Mouse (Mus musculus) gastrocnemius, adult 8-10 months (tissue): Measurements from ENCODE around the gene Trub1. TPM values are rescaled to one million over a fixed set of nuclear protein-coding genes. Genes with fewer than 3 reads are reported as not detected.

Experiments
- DNase-seq, 2 experiments: peaks; one replicate each; pipeline ENCODE4 v3.0.0; 2022; ENCODE audit warnings: low spot score in 2 of 2
- total RNA-seq, 4 experiments: library from RNA; stranded (reverse); gene quantifications; 2 replicates each; pipeline ENCODE4 v1.2.4; 2022

Gene Trub1
- 1 to 10 TPM; 2.6 to 4.7 (median 4.0) TPM for total RNA-seq

DNA sequence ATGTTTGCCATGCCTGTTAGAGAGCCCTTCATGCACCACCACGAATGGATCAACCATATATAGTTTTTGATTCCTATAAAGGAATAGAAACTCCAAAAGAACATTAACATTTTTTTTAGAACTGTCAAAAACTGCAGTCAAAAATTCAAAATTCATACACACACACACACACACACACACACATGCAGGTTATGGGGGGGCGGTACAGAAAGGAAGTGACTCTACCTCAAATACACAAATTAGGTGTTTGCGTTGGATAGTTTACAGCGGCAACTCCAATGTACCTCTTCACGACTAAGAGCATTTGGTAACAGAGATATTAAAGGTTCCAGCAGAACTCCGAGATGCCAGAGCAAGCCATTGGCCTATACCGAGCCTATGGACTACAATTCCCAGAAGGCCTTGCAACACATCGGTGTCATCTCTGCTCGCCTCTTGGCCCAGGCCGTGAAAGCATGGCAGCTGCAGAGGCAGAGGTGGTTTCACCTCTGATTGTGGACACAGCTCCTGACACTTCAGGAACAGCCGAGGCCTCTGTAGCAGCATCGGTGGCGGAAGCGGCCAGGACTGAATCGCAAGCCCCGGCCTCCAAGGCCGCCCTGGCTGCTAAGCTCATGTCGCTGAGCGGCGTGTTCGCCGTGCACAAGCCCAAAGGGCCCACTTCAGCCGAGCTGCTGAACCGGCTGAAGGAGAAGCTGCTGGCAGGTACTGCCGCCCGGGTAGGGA lies at the start of gene Trub1:
Trub1 (plus strand) TSS at position 421 of the 726 bp plus-strand sequence.
- peak; percentile 62 to 63 for DNase-seq

DNA sequence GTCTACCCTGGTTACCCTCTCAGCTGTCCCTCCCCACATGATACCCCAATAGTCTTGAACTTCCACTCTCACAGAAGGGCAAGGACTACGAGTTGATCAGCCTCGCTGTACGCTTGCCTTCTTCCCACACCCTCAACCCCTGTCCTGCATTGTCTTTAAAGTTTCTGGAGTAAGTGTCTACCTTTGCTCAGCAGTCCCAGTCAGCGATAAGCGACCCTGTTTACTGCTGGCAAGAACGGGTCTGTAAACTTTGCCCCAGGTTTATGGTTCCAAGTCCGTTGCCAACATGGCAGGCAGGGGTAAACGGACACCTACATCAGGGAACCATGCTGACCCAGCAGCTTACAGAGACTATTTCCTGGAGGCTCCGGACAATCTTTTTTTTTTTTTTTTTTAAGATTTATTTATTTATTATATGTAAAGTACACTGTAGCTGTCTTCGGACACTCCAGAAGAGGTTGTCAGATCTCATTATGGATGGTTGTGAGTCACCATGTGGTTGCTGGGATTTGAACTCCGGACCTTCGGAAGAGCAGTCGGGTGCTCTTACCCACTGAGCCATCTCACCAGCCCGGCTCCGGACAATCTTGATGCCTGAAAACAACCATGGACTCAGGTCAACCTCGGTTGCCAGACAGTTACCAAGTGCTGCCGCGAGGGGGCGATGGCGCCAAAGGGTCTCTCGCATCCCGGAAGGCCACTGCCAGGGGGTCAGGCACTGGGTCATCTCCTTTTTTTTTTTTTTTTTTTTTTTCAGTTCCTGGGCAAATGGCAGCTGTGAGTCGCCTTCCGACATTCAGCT lies 48.8 kb upstream of the Trub1 start:
- peak; percentile 71 to 76 for DNase-seq

DNA sequence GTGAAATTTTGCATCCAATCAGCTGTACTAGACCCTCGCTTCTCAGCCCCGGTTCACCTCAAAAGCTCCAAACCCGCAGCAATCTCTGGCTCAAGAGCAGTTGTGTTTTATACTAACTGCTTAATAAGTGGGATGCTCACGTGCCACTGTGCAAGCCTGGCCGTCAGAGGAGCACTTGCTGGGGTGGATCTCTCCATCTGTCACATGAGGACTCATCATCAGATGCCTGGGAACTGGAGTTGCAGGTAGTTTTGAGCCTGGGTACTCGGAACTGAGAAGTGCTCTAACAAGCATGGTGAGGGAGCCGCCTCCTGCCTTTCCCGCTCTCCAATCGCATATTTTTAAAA lies 48.2 kb upstream of the Trub1 start:
- DNase-seq, result no peak

DNA sequence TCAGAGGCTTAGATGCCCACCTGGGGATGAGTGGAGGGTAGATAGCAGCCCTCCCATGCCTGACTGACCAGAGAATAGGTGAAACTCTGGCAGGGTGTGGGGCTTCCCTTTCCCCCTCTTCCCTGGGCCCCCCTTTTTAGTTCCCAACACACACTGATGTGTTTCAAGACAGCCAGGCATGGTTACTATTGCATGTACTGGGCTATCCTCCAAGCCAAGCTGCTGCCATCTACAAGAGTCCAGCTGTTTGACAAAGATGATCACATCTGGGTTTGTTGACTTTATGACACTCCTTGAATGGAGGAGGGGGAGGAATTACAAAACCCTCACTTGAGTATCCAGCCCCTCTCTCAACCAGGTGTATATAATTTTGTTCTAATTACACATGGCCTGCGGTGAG lies 44.8 kb upstream of the Trub1 start:
- no peak for DNase-seq

DNA sequence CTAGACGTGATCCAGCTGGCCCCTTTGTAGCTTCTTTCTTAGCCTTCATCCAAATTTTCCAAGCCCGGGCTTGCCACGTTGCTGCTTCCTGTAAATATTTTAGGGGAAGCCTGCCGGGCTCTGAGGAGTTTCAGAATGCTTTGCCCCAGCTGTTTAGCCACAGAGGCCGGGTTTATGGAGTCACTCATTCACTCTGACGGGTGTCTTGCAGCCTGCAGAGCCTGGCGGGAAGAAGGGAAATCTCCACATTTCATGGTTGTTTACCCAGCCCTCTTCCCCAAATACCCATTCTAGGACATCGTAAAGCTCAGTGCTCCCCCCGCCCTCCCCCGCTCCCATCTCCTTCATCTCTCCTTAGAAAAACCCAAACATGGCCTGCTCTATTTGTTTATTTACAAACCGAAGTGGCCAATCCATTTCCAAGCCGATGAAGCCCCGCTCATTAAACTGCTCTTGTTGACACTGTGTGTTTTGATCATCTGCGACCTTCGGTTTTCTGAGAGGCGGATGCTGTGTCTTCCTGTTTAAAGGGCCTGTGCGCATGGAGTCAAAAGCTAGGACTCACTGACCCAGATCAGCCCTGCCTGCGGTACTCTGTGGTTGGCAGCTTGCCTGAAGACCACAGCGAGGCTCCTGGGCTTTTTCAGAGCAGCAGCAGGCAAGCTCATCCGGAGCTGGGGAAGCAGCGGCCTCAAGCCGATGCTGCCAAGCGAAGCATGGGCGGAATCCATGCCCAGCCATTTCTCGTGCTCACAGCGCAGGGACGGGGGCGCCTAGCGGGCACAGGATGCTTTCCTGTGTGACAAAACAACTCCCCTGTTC lies 41.1 kb upstream of the Trub1 start:
- peak in 1 of 2 experiments; percentile 31 for DNase-seq

DNA sequence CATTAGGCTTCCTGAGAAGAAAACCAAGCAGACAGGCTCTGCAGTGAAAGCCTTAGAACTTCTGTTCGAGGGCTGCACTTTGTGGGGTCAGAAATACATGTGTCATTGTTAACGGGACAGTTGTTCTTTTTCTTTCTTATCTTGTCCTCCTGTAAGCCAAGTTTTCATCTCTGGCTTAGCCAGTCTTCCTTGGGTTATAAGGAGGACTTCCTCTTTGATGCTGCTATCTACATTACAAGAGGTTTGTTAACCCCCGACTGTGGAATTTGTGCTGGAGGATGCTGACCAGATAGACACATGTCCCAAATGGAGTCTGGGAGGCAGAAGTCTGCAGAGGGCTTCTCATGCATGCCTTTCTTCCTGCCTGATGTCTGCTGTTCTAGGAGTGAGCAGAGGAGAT lies 39.5 kb upstream of the Trub1 start:
- DNase-seq, result no peak

DNA sequence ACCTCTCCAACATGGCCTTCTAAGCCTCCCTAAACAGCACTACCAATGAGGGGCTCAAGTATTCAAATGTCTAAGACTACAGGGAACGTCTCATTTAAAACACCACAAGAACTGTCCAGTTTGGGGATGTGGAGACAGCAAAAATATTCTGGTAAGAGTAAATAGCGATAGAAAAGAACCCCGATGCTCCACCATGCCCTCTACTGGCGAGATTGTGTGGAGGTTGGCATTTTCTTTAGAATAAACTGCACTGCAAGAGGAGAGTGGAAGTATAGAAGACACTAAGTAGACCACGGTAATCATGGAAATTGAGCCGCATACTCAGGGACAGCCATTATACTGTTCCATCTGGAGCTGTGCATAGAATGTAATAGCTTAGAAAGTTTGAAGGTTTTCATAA lies 38.8 kb upstream of the Trub1 start:
- no peak for DNase-seq

DNA sequence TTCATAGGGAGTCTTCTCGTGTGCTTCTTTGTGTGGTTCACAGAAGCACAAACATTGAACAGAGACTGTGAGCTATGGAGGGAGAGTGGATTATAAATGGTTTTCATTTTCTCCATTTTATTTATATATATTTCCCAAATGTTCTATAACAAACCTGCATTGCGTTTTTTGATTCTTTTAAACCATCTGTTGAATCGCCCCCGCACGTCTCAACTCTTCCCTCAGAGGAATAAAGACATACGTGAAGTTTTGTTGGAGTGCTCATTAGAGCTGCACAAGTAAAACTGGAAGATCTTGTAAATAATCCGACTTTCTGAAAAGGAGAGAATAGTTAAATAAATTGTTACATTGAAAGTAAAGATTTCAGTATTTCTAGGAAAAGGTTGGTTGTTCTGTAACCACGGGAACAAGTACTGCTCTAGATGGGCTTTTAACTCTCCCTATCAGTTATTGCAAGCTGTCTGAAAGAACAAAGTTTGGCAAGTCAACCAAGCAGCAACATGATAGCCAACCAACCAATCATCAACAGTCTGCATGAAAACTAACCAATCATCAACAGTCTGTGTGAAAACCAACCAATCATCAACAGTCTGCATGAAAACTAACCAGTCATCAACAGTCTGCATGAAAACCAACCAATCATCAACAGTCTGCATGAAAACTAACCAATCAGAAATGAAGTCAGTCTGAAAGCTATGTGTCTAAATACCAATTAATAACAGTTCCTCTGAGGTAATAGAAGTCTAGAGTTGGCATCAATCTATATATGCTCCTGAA lies 37.5 kb upstream of the Trub1 start:
- DNase-seq, result no peak

DNA sequence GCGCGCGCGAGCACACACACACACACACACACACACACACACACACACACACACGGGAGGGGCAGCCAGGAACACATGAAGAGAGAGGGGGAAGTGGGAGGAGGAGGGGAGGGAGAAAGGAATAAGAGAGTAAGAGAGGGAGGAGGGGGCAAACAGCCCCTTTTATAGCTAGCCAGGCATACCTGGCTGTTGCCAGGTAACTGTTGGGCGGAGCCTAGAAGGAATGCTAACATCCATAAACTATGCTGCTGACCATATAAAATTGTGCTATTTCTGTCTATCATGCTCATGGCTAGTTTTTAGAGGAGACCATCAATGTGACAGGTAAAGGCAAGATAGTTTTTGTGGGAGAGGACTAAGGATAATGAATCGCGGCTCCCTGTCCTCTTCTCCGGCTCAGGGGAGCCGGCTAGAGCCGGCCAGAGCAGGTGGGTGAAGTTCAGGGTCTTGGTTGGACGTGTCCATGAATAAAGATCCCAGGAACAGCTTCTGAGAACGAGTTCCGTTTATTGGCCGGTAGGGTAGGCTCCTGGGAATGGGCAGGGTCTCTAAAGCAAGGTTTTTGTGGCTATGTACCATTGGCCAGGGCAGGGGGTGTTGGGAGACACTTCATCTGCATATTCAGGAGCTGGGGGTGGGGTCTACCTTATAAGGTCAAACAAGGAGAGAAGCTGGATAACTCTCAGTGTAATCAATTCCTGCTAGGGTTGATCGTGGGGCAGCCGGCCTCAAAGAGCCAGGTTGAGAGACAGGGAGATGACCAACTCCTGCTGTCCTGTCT lies 34.7 kb upstream of the Trub1 start:
- DNase-seq, result no peak

DNA sequence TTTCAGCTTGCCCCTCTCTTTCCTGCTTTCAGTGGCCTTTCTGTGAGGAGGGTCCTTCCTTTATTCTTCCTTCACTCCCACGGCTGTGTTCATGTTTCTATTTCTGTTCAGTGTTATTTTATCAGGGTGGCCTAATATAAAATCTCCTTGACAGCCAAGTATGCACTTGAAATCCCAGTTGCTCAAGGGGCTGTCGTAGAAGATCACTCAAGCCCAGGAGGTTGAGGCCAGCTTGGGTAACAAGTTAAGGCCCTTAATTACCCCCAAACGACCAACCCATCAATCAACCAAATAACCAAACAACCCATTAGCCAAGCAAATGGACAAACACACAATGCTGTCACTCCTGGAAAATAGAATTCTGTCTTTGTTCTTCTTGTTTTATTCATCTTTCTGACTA lies 29.3 kb upstream of the Trub1 start:
- no peak for DNase-seq

DNA sequence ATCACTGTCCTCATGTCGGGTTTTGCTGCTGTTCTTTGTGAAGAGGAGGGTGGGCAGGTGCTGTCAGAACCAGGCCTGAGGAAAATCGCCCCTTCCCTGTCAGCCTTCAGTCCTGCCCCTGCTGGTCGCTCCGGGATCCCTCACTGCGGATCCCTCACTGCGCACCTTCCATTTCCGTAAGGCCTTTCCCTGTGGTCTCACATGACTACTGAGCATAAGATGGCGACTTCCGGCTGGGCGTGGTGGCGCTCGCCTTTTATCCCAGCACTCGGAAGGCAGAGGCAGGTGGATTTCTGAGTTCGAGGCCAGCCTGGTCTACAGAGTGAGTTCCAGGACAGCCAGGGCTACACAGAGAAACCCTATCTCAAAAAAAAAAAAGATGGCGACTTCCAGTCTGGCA lies 27.4 kb upstream of the Trub1 start:
- DNase-seq, result no peak

DNA sequence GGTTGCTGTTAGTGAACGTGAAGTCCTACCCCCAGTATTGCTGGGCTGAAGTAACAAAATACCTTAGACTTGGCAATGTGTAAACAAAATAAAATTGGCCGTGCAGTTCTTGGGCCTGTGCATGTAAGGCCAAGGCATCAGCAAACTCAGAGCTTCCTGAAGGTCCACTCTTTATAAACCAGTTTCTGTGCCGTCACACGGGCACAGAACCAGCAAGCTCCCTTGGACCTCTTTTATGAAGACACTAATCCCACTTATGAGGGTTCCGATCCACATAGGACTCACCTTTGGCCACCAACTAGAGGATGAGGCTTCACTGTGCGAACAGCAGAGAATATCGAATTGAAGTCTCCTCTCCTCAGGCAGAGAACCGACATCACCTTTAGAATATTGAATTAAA lies 25.9 kb upstream of the Trub1 start:
- DNase-seq, result no peak

DNA sequence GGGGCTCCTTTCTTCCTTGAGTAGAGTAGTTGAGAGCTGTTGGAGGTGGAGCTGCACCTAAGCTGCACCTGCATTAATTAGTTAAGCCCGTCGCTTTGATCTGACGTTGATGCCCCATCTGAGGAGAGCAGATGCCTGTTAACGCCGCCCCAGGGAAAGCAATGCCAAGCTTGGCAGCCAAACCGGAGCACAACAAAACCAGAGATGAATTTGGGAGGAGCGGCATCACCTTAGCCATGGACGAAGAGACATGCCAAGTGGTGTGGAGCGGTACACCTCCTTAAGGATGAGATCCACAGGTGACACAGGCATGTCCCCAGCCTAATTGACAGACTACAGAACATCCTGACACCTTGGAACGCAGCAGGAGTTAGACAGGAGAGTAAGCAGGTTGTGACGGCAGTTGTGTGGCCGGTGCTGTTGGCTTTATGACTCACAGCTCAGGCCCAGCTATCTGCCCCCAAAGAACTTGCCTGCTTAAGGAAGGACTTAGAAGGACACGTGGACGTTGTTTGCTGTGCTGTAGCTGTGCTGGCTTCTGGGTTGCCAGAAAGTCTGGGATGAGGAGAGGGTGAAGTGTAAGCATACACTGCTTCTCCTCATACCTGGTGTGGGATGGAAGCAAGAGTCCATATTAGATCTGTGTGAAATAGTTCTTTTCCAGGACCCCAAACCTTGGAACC lies 24.8 kb upstream of the Trub1 start:
- no peak for DNase-seq

DNA sequence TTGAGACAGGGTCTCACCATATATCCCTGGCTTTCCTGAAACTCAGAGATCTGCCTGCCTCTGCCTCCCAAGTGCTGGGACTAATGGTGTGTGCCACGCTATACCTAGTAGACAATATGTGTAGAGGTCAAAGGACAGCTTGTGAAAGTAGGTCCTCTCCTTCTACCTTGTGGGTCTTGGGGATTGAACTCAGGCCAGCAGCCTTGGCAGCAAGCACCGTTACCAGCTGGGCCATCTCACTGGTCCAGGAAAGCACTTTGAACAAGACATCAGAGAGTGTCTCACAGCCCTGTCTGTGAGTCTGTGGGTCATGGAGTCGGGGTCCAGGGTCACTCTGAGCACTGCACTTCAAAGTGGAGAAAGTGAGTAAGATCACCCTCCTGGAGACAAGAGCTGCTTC lies 24.1 kb upstream of the Trub1 start:
- DNase-seq, result no peak

DNA sequence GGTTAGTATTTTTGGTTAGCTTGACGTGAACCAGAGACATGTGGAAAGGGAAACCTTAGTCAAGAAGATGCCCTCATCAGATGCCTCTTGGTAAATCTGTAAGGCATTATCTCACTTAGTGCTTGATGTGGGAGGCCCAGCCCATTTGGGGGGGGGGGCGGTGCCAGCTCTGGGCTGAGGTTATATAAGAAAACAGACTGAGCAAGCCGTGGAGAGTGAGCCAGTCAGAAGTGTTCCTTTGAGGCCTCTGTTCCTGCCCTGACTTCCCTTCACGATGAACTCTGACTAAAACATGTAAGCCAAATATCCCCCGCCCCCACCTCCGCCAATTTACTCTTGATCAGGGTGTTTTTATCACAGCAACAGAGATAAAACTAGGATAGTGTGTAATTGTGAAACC lies 22.8 kb upstream of the Trub1 start:
- DNase-seq, result no peak

DNA sequence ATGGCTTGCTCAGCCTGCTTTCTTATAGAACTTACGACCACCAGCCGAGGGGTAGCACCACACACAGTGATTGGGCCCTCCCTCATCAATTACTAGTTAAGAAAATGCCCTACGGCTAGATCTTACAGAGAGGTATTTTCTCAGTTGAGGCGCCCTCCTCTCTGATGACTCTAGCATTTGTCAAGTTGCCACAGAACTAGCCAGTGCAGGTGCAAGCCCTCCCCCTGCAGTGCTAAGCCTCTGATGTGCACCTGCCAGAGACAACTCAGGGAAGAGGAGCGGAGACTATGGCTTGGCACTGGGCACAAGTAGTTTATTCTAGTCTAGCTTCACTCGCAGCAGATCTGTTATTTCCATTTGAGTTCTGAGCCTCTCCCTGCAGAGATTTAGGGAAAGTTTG lies 21.2 kb upstream of the Trub1 start:
- DNase-seq, result no peak

DNA sequence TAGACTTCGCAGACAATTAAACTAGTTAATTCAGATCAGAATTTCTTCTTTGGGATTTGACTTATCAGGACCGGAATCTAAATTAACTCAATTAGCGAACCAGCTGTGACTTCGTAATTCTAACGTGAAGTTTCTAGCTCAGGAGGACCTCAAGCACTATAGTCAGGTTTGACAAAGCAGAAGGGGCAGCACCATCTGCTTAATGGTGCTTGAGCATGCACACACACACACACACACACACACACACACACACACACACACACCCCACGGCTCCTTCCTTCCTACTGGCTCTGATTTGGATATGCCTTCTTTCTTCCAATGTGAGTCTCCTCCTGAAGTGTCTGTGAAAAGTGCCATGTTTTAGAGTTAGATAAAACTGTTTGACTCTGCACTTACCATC lies 18.7 kb upstream of the Trub1 start:
- no peak for DNase-seq

DNA sequence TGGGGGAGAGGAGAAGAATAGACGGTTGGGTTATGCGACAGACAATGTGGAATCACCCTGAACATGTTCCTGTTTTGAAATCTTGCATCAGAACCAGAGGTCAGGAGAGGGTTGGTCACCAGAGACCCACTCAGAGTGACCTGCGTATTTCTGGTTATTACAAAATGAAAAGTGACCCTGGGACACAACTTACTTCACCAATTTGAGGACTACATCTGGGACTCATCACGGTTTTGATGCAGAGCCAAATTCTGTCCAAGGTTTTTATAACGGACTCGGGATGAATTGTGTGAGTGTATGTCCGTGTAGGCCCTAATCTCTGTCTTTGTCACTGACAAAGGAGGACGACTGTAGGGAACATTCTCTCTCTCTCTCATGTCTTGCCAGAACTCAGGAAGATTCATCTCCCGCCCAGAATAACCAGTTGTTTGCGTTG lies 16.1 kb upstream of the Trub1 start:
- no peak for DNase-seq

DNA sequence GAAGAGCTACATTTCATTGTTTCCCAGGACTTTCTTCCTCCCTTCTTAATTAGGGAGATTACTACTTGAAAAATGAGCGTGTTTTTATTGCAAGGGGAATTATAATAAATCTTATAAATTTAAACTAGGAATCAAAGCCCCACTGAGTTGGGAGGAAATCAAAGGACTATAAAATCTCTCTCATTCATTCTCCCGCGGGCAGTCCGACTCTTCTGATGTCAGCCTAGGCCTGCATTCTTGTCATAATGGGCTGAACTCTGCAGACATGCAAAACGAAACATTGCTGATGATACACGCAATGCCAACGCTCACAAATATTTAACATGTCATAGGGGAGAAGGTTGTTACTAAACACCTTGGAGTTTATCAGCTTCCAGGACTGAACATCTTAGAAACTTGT lies 15.7 kb upstream of the Trub1 start:
- DNase-seq, result no peak

DNA sequence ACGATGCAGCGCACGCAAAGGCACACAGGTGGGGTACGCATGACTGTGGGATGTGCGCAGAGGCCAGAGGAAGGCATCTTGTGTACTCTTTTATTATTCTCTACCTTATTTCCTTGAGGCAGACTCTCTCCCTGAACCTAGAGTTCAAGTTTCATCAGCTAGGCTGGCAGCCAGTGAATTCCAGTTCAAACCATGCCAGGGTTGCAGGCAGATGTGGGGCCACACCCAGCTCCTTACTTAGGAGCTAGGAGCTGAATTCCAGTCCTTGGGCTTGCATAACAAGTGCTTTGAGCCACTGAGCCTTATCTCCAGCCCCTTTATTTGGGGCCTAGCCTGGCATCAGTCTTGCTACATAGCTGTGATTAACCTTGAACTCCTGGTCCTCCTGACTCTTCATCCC lies 13.4 kb upstream of the Trub1 start:
- no peak for DNase-seq
